21 mouse cellular contexts compared by ENCODE assay signal in genomic region chr15:77329681-77330180, GRCm38 (mm10). TPM values are rescaled to one million over a fixed set of nuclear protein-coding genes. Genes with fewer than 3 reads are reported as not detected.
DNase-seq lines count a peak whose midpoint lies in the region; ATAC-seq lines count a peak whose summit lies in the region.
"Had no signal": no experiment of that assay in that cellular context is flagged by ENCODE, and none has a peak within 500 bp of the region (broad histone marks: within the 10 kb centered on the region; RNA-seq: fewer than 3 reads in every experiment).

No protein-coding gene starts in this region.

- no peak overlapping the region for H3K4me3 ChIP-seq in heart, embryonic 11.5 days (ENCODE audit: low read depth, low read length)
- no peak overlapping the region for H3K4me3 ChIP-seq in kidney, embryonic 16.5 days (ENCODE audit: low read length)
- H3K4me3 ChIP-seq in kidney, embryonic 15.5 days (replicated peaks) = no peak overlapping the region
- H3K4me3 ChIP-seq in limb, embryonic 10.5 days = no peak overlapping the region
- no peak overlapping the region for H3K4me3 ChIP-seq in stomach, embryonic 16.5 days (replicated peaks; ENCODE audit: low read length)
- H3K4me3 ChIP-seq: forebrain, embryonic 10.5 days; limb, embryonic 12.5 days; neural tube, embryonic 15.5 days had no signal

- 0 out of 2 replicates have a peak overlapping the region, but pooled peaks have one; percentile 15 for H3K27ac ChIP-seq in heart, embryonic 11.5 days (ENCODE audit: low read depth, low read length)
- no peak overlapping the region for H3K27ac ChIP-seq in kidney, embryonic 16.5 days (ENCODE audit: low read length)
- H3K27ac ChIP-seq in kidney, embryonic 15.5 days = no peak overlapping the region
- H3K27ac ChIP-seq in limb, embryonic 10.5 days = peak overlapping the region; percentile 77; the same call in 1 of the 2 replicates
- H3K27ac ChIP-seq in stomach, embryonic 16.5 days (ENCODE audit: low read length) = no peak overlapping the region
- H3K27ac ChIP-seq: forebrain, embryonic 10.5 days; neural tube, embryonic 15.5 days had no signal

- no peaks in the 10 kb centered on the region for H3K9me3 ChIP-seq in heart, embryonic 11.5 days (replicated peaks; ENCODE audit: control insufficient read depth, low read length)
- no peaks in the 10 kb centered on the region for H3K9me3 ChIP-seq in kidney, embryonic 16.5 days (ENCODE audit: low read length)
- H3K9me3 ChIP-seq in kidney, embryonic 15.5 days (replicated peaks) = no peaks in the 10 kb centered on the region
- no peaks in the 10 kb centered on the region for H3K9me3 ChIP-seq in limb, embryonic 10.5 days (replicated peaks)
- H3K9me3 ChIP-seq in stomach, embryonic 16.5 days (replicated peaks; ENCODE audit: control insufficient read depth, low read length) = no peaks in the 10 kb centered on the region
- H3K9me3 ChIP-seq: forebrain, embryonic 10.5 days; limb, embryonic 12.5 days; neural tube, embryonic 15.5 days had no signal

- no peak overlapping the region for H3K9ac ChIP-seq in heart, embryonic 11.5 days (ENCODE audit: low read depth, low read length)
- 0 out of 2 replicates have a peak overlapping the region, but pooled peaks have one; percentile 10 for H3K9ac ChIP-seq in kidney, embryonic 16.5 days (replicated peaks; ENCODE audit: low read length)
- no peak overlapping the region for H3K9ac ChIP-seq in kidney, embryonic 15.5 days
- peak overlapping the region; percentile 26; the same call in 1 of the 2 replicates for H3K9ac ChIP-seq in stomach, embryonic 16.5 days (ENCODE audit: low read length)
- H3K9ac ChIP-seq: forebrain, postnatal 0 days; limb, embryonic 12.5 days; neural tube, embryonic 15.5 days had no signal

- H3K36me3 ChIP-seq in heart, embryonic 11.5 days (ENCODE audit: control insufficient read depth, insufficient read depth, low read length) = no peaks in the 10 kb centered on the region
- H3K36me3 ChIP-seq in kidney, embryonic 16.5 days (ENCODE audit: insufficient read depth, low read length) = no peaks in the 10 kb centered on the region
- H3K36me3 ChIP-seq in kidney, embryonic 15.5 days = no peaks in the 10 kb centered on the region
- H3K36me3 ChIP-seq in limb, embryonic 10.5 days = no peaks in the 10 kb centered on the region
- no peaks in the 10 kb centered on the region for H3K36me3 ChIP-seq in stomach, embryonic 16.5 days (ENCODE audit: control insufficient read depth, insufficient read depth, low read length)
- H3K36me3 ChIP-seq: forebrain, embryonic 10.5 days; limb, embryonic 12.5 days; neural tube, embryonic 15.5 days had no signal

- intact Hi-C loops in heart, postnatal 25 days (cut with DNase I) = loop anchor here (5.0 kb wide), 1 partner anchor 32 kb away; no protein-coding TSS in a partner anchor

- 59% methylated on average over 12 of the region's 12 CpGs for WGBS in heart, embryonic 11.5 days (ENCODE audit: insufficient replicate concordance)
- WGBS in kidney, embryonic 16.5 days = 80% methylated on average over 12 of the region's 12 CpGs
- WGBS in kidney, embryonic 15.5 days = 76% methylated on average over 12 of the region's 12 CpGs
- WGBS in limb, embryonic 10.5 days = 82% methylated on average over 12 of the region's 12 CpGs
- 63% methylated on average over 12 of the region's 12 CpGs for WGBS in stomach, embryonic 16.5 days

- no peak for DNase-seq in heart, postnatal 25 days (ENCODE audit: low spot score)
- DNase-seq in limb, embryonic 10.5 days (ENCODE audit: low spot score) = no peak
- no peak for DNase-seq in ovary, postnatal 36 days (ENCODE audit: low spot score)
- no peak for DNase-seq in adrenal gland, adult 8-10 months
- DNase-seq: cerebellum, adult 8-10 months; forebrain, postnatal 0 days; kidney, adult 2 months; kidney, postnatal 36 days; layer of hippocampus, adult 9-11 months; lung, adult 2 months; lung, postnatal 4 days; right cerebral cortex, postnatal 14 days had no signal

- ATAC-seq in heart, embryonic 11.5 days (replicated peaks; ENCODE audit: insufficient number of reproducible peaks, low FRiP score, low TSS enrichment) = no peak
- ATAC-seq in kidney, embryonic 16.5 days (ENCODE audit: low FRiP score, low TSS enrichment) = no peak
- ATAC-seq in kidney, embryonic 15.5 days (replicated peaks; ENCODE audit: low FRiP score) = no peak
- ATAC-seq in stomach, embryonic 16.5 days (ENCODE audit: insufficient read depth, low FRiP score) = peak; percentile 44; the same call in 1 of the 2 replicates
- ATAC-seq: forebrain, postnatal 0 days; hindbrain, embryonic 16.5 days; midbrain, embryonic 16.5 days had no signal

- peak overlapping the region; percentile 8; the same call in 1 of the 2 replicates for H3K4me2 ChIP-seq in heart, embryonic 11.5 days
- no peak overlapping the region for H3K4me2 ChIP-seq in kidney, embryonic 16.5 days (replicated peaks; ENCODE audit: low read depth, low read length)
- no peak overlapping the region for H3K4me2 ChIP-seq in kidney, embryonic 15.5 days
- no peak overlapping the region for H3K4me2 ChIP-seq in stomach, embryonic 16.5 days (ENCODE audit: low read depth, low read length)
- H3K4me2 ChIP-seq: limb, embryonic 12.5 days; neural tube, embryonic 15.5 days had no signal

- no peaks in the 10 kb centered on the region for H3K27me3 ChIP-seq in heart, embryonic 11.5 days (ENCODE audit: control insufficient read depth, insufficient read depth, low read length)
- H3K27me3 ChIP-seq in kidney, embryonic 16.5 days (ENCODE audit: insufficient read depth, low read length) = no peaks in the 10 kb centered on the region
- no peaks in the 10 kb centered on the region for H3K27me3 ChIP-seq in kidney, embryonic 15.5 days
- H3K27me3 ChIP-seq in limb, embryonic 10.5 days (ENCODE audit: low read depth, poor library complexity, severe bottlenecking) = no peaks in the 10 kb centered on the region
- no peaks in the 10 kb centered on the region for H3K27me3 ChIP-seq in stomach, embryonic 16.5 days (ENCODE audit: control insufficient read depth, insufficient read depth, low read length)
- H3K27me3 ChIP-seq: limb, embryonic 12.5 days; neural tube, embryonic 15.5 days had no signal

- peaks cover 7% of the 10 kb centered on the region; the same call in 1 of the 2 replicates for H3K4me1 ChIP-seq in heart, embryonic 11.5 days (ENCODE audit: control insufficient read depth, insufficient read depth, low read length)
- peaks cover 19% of the 10 kb centered on the region for H3K4me1 ChIP-seq in kidney, embryonic 16.5 days (ENCODE audit: insufficient read depth, low read length)
- peaks cover 25% of the 10 kb centered on the region for H3K4me1 ChIP-seq in kidney, embryonic 15.5 days
- H3K4me1 ChIP-seq in limb, embryonic 10.5 days = peaks cover 33% of the 10 kb centered on the region
- peaks cover 3% of the 10 kb centered on the region; the same call in 1 of the 2 replicates for H3K4me1 ChIP-seq in stomach, embryonic 16.5 days (ENCODE audit: control insufficient read depth, insufficient read depth, low read length)
- H3K4me1 ChIP-seq: neural tube, embryonic 15.5 days had no signal

RNA-seq across cellular contexts. Expression of gene Rbfox2, which starts 22.9 kb away (rescaled TPM):
- 81.1 and 81.5 TPM in 2 replicates for polyA plus RNA-seq in heart, embryonic 11.5 days (2014; fragmentation: Nextera tagmentation; extraction: Ambion mirVana)
- 100 to 1,000 TPM; 111 to 117 TPM for total RNA-seq in heart, postnatal 25 days (2021)
- 49.1 and 50.2 TPM in 2 replicates for polyA plus RNA-seq in kidney, embryonic 16.5 days (2015; fragmentation: Nextera tagmentation; extraction: Ambion mirVana)
- 41.6 and 47.7 TPM in 2 replicates for polyA plus RNA-seq in kidney, embryonic 15.5 days (2015; fragmentation: Nextera tagmentation; extraction: Ambion mirVana)
- 45.8 and 62.6 TPM in 2 replicates for polyA plus RNA-seq in limb, embryonic 10.5 days (2016; fragmentation: Nextera tagmentation; extraction: Ambion mirVana)
- 55.7 and 63.6 TPM in 2 replicates for polyA plus RNA-seq in stomach, embryonic 16.5 days (2015; fragmentation: Nextera tagmentation; extraction: Ambion mirVana)
- 10 to 100 TPM; 55.5 to 86.2 (median 70.7) TPM for total RNA-seq in adrenal gland, adult 8-10 months (2022)

Comparison
In these comparisons a context has a peak if more than half of its experiments do, and no peak if none do; other contexts are left out.
1. H3K9ac ChIP-seq: peak in kidney, embryonic 16.5 days (single experiment) and stomach, embryonic 16.5 days (single experiment); none in heart, embryonic 11.5 days (single experiment) and kidney, embryonic 15.5 days (single experiment).
2. H3K27ac ChIP-seq: peak in heart, embryonic 11.5 days (single experiment) and limb, embryonic 10.5 days (single experiment); none in kidney, embryonic 16.5 days (single experiment), kidney, embryonic 15.5 days (single experiment) and stomach, embryonic 16.5 days (single experiment).